Mouse (Mus musculus) kidney, postnatal 36 days (tissue): Measurements from ENCODE around the gene Ugt1a2.
A peak's percentile ranks its signal among the peaks of the same experiment; 100 is the strongest.
"Not testable (repeated sequence)": the region's sequence is repeated elsewhere in the genome, so short reads cannot be mapped to it uniquely, and the experiment has no call there.

Experiments
- DNase-seq, 2 experiments: peaks; one replicate each; pipeline ENCODE4 v3.0.0; 2021 to 2022; ENCODE audit warnings: mixed read lengths in 2 of 2

Gene Ugt1a2

GRCm38 (mm10) chr1:88218051-88218450 is 17.6 kb downstream of the Ugt1a2 start:
- no peak for DNase-seq

DNA sequence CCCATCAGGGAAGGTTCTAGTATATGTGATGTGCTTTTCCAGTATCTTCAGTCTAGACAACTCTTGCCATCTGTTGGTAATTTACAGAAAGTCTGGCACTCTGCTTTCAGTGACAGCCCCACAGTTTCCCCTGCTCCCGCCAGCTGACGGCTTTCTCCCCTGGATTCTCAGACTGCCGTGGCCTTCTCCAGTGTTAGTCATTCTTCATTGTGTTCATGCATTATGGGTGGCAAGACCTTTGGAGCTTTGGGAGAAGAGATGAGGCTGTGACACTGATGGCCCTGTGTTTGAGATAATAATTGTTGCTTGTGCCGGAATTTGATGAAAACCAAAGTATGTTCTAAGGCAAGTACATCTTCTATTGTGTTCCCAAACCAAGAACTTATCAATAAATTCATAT is 18.2 kb downstream of the Ugt1a2 start:
- no peak for DNase-seq

DNA sequence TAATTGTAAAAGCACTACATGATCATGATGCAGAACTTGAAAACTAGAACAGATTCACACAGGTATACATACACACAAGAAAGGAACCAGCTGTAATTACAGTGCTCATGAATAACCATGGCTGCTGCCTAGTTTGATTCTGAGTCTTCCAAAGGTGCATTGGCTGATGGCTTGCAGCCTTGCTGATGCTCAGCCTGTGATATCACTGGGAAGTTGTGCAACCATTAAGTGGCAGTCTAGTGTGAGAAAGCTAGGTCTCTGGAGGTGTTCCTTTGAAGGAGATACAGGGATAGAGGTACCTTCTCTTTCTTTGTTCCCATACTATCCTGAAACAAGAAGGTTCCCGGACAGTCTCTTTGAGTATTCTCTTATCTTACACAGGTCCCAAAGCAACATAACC is 18.7 kb downstream of the Ugt1a2 start:
- no peak for DNase-seq

DNA sequence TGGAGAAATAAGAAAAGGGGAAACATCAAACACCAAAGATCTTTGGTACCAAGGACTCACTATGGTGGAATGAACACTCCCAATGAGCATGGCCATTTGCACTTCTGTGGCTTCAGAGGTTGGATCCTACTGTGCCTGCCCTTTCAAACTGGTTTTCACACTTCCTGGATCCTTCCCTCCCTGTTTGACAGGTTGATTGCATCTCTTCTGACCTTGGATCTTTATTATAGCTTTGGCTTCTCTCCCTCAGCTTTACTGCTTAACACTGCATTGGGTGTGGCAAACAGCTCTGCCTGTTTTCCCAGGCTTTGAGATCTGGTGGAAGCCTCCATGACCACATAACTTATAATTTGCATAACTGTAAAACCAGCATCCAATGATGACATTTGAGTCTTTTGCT is 19.9 kb downstream of the Ugt1a2 start:
- no peak for DNase-seq

- no peak for DNase-seq
Observed at GRCm38 (mm10) chr1:88222216-88222615, 21.8 kb downstream of the Ugt1a2 start.

GRCm38 (mm10) chr1:88223011-88223515 is 22.7 kb downstream of the Ugt1a2 start:
- DNase-seq, result not testable (repeated sequence)

- no peak for DNase-seq
Observed at GRCm38 (mm10) chr1:88223591-88223990, 23.2 kb downstream of the Ugt1a2 start.

GRCm38 (mm10) chr1:88224029-88224776 is 23.8 kb downstream of the Ugt1a2 start:
- peak; percentile 46 to 69 for DNase-seq

- DNase-seq, result not testable (repeated sequence)
Observed at GRCm38 (mm10) chr1:88225301-88225700, 24.9 kb downstream of the Ugt1a2 start.

DNA sequence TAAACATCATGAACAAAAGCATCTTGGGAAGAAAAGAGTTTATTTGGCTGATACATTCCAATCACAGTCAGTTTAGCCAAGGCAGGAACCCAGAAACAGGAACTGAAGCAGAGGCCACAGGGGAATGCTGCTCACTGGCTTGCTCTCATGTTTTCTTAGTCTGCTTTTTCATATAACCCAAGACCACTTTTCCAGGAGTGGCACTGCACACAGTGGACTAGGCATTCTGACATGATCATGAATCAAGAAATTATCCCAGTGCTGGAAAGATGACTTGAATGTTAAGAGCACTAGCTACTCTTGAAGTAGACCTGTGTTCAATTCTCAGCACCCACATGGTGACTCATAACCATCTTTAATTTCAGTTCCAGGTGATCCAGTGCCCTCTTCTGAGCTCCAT is 25.3 kb downstream of the Ugt1a2 start:
- no peak for DNase-seq

DNA sequence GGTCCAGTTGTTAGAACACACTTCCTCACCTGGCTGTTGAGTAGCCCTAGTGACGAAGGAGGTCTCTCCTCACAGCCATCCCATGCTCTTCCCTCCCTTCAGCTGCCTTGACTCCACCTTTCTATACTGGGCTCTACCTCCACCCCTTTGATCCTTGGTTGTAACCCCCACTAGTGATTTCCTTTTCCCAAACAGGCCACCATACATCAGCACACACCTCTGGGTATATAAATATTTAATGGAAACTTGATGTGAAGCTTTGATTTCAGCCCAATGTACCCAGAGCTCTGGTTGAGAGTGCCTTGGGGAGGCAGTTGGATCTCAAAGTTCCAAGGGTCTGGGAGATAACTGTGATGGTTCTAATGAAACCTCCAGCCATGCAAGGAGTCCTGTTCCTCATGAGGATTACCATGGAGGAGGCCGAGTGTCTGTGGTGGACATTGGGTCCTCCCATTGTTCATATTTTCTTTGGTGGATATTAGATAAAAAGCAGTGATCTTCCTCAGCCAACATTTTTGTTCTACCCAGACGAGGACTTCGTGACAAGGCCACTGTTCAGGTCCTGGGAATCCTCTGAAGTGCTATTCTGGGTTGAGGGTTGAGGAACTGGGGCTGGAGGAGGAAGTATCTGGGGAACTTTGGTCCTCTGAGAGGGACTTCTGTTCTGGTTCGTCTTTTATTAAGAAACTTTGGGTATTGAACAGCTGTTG is 26.4 kb downstream of the Ugt1a2 start, which contains the start of gene Mroh2a:
Mroh2a (plus strand) TSS at position 317 of the 710 bp plus-strand sequence.
- DNase-seq, result peak in 1 of 2 experiments; percentile 5

GRCm38 (mm10) chr1:88227482-88227881 is 27.1 kb downstream of the Ugt1a2 start:
- DNase-seq, result peak in 1 of 2 experiments; percentile 2

DNA sequence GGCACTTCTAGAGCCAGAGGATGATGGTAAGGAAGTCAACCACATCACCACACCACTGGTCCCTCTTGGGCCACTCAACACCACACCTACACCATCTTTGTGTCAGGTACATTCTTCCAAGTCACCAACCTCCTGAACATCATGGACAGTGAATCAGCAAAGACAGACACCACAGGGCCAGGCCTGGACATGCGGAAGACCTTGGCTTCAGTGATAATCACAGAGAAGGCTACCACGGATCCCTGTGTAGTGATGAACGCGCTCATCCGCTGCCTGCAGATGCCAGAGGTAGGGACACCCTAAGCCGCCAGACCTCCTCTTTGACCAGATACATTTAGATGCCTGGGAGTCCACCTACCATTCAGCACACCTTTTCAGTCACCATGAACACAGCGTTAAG is 27.7 kb downstream of the Ugt1a2 start:
- peak in 1 of 2 experiments; percentile 8 for DNase-seq

DNA sequence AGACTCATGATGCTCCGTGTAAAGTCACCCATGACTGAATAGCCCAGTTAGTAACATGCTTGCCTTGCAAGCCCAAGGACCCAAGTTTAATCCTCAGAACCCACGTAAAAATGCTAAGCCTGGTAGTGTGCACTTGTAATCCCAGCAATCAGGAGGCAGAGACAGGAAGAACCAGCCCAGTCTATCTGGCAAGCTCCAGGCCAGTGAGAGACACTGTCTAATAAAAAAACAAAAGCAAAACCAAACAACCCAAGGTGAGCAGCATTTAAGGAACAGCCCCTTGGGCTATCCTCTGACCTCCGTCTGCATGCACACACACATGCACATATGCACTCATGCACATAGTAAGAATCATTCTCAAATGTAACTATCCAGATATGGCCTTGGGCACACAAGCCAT is 29.2 kb downstream of the Ugt1a2 start:
- no peak for DNase-seq

DNA sequence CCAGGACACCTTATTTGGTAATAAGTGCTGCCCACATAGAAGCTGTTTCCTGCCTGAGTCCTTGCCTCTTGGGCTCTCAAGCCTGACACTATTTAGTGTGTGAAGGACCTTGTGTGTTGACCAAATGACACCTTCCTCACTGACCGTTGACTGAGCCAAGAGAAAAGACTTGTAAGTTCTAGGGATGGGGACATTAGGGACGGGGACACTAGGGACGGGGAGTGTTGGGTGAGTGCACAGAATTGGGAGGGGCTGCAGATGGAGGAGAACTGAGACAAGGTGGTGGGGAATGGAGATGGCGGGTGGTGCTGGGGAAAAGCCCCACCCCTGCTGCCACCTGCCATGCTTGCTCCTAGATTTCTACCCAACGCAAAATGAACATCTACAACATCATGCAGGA is 29.6 kb downstream of the Ugt1a2 start:
- no peak for DNase-seq

GRCm38 (mm10) chr1:88230421-88230820 is 30.0 kb downstream of the Ugt1a2 start:
- DNase-seq, result no peak

- DNase-seq, result no peak
Observed at GRCm38 (mm10) chr1:88230981-88231802, 30.8 kb downstream of the Ugt1a2 start.

- DNase-seq, result no peak
Observed at GRCm38 (mm10) chr1:88231803-88232499, 31.6 kb downstream of the Ugt1a2 start.

DNA sequence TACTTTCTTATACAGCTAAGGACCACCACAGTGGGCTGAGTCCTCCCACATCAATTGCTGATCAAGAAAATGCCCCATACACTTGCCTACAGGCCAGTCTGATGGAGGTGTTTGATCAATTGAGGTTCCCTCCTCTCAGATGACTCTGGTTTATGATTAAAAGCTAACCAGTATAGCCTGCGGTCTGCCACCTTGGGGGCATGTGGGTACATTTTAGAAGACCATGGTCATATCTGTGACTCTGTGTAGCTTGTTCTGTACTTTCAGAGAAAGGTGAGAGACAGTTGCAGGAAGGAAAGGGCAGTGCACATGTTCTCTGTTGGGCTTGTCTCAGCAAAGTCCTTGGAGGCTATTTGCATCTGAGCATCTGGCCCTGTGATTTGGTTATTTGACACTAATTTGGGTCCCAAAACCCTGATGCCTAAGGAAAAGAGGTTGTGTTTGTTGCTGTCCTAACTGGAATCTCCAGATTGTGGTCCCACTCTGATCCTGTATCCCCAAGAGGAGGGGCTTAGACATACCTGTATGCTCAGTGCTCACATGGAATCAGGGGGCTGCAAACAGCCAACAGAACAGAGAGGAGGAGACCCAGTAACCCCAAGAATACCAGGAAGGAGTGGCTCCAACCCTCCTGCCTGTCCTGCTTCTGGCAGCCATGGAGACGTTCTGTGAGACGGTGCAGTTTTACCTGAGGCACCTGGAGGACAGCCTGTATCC is 32.4 kb downstream of the Ugt1a2 start:
- DNase-seq, result no peak

GRCm38 (mm10) chr1:88233421-88234247 is 33.2 kb downstream of the Ugt1a2 start:
- peak in 1 of 2 experiments; percentile 27 for DNase-seq

DNA sequence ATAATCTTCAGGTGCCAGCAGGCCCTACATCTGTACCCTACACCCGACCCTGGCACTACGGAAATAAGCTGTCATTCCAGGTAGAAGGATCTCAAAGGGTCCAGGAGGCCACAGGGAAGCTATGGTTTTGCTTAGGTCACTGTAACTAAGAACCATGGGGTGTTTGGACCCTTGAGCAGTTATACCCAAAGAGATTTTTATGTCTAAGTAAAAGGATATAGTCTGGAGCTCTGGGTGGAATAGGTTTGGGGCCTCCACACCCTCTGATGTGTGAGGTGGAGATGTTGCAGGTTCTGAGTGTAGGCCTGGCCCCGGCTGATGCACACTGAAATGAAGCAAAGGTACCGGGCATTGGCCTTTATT is 33.8 kb downstream of the Ugt1a2 start:
- DNase-seq, result no peak
